Comparison of ENCODE assay signal across 25 mouse cellular contexts in the genomic region with DNA sequence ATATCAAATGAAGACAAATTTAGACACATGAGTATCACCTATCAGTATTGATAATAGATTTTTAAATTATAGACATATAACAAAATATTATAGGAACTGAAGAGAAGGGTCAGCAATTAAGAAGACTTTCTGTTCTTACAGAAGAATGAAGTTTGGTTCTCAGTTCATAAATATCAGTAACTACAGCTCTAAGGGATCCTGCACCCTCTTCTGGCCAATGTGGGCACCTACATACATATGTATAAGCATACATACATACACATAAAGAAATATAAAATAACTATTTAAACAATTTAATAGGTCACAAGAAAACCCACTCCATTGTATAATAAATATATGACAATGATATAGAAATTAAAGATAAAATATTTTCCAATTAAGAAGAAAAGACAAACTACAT. TPM values are rescaled to one million over a fixed set of nuclear protein-coding genes. Genes with fewer than 3 reads are reported as not detected.
DNase-seq lines count a peak whose midpoint lies in the region; ATAC-seq and TF ChIP-seq lines count a peak whose summit lies in the region.
"Had no signal": no experiment of that assay in that cellular context is flagged by ENCODE, and none has a peak within 500 bp of the region (broad histone marks: within the 10 kb centered on the region; RNA-seq: fewer than 3 reads in every experiment).

No protein-coding gene starts in this region.

- H3K4me1 ChIP-seq in heart, adult 2 months (ENCODE audit: control insufficient read depth, insufficient read depth, low read length), result no peaks in the 10 kb centered on the region
- 0 out of 2 replicates have a peak, but pooled peaks cover under 1% of the 10 kb centered on the region for H3K4me1 ChIP-seq in lung, embryonic 14.5 days (ENCODE audit: insufficient read depth)
- no peaks in the 10 kb centered on the region for H3K4me1 ChIP-seq in kidney, embryonic 15.5 days
- H3K4me1 ChIP-seq: embryonic facial prominence, embryonic 12.5 days; forebrain, embryonic 15.5 days; heart, embryonic 12.5 days; hindbrain, embryonic 15.5 days; limb, embryonic 13.5 days; megakaryocyte, embryonic 14.5 days had no signal

- H3K79me2 ChIP-seq in heart, adult 2 months (replicated peaks; ENCODE audit: control insufficient read depth, insufficient read depth, low read length), result no peaks in the 10 kb centered on the region

- H3K9ac ChIP-seq in heart, adult 2 months (ENCODE audit: low read depth, low read length), result no peak overlapping the region
- no peak overlapping the region for H3K9ac ChIP-seq in lung, embryonic 14.5 days
- H3K9ac ChIP-seq in kidney, embryonic 15.5 days, result no peak overlapping the region
- H3K9ac ChIP-seq: embryonic facial prominence, embryonic 12.5 days; forebrain, embryonic 15.5 days; heart, embryonic 12.5 days; hindbrain, embryonic 15.5 days; limb, embryonic 13.5 days; liver, embryonic 14.5 days had no signal

- no peak overlapping the region for H3K4me2 ChIP-seq in lung, embryonic 14.5 days
- H3K4me2 ChIP-seq in kidney, embryonic 15.5 days, result no peak overlapping the region
- H3K4me2 ChIP-seq: embryonic facial prominence, embryonic 12.5 days; forebrain, embryonic 15.5 days; heart, embryonic 12.5 days; hindbrain, embryonic 15.5 days; limb, embryonic 13.5 days had no signal

- TF ChIP-seq POLR2A in heart, adult 2 months (IDR thresholded peaks at IDR 0.05; ENCODE audit: insufficient read depth, low read depth, low read length), result no peak

- TF ChIP-seq EP300 in heart, adult 2 months (IDR thresholded peaks at IDR 0.05; ENCODE audit: insufficient read depth, low read depth, low read length), result no peak

- DNase-seq in heart, adult 2 months, result no peak
- no peak for DNase-seq in heart, adult 11 months
- DNase-seq in lung, embryonic 14.5 days, result peak; percentile 31
- no peak for DNase-seq in lung, adult 18-20 months
- peak; percentile 13 for DNase-seq in A20 (ENCODE audit: low read depth, low spot score)
- peak; percentile 2 for DNase-seq in brain, adult 2 months (ENCODE audit: low read depth, low spot score)
- DNase-seq in urinary bladder, postnatal 25 days (ENCODE audit: low spot score), result no peak
- DNase-seq: adrenal gland, adult 2 months; cerebellum, adult 9-11 months; kidney, adult 18-20 months; kidney, postnatal 36 days; layer of hippocampus, adult 9-11 months; lung, postnatal 14 days; right cerebral cortex, adult 18-20 months; thymus, postnatal 25 days had no signal

- no peaks in the 10 kb centered on the region for H3K36me3 ChIP-seq in heart, adult 2 months (ENCODE audit: control insufficient read depth, insufficient read depth, low read length)
- H3K36me3 ChIP-seq in lung, embryonic 14.5 days (ENCODE audit: insufficient read depth), result no peaks in the 10 kb centered on the region
- H3K36me3 ChIP-seq in kidney, embryonic 15.5 days, result no peaks in the 10 kb centered on the region
- H3K36me3 ChIP-seq: embryonic facial prominence, embryonic 12.5 days; forebrain, embryonic 15.5 days; heart, embryonic 12.5 days; hindbrain, embryonic 15.5 days; limb, embryonic 13.5 days had no signal

- intact Hi-C loops in heart, adult 2 months (cut with DNase I), result no loop called here

- H3K27ac ChIP-seq in heart, adult 2 months, result no peak overlapping the region
- no peak overlapping the region for H3K27ac ChIP-seq in lung, embryonic 14.5 days (ENCODE audit: low read depth)
- no peak overlapping the region for H3K27ac ChIP-seq in kidney, embryonic 15.5 days
- H3K27ac ChIP-seq: embryonic facial prominence, embryonic 12.5 days; forebrain, embryonic 15.5 days; hindbrain, embryonic 15.5 days; limb, embryonic 13.5 days; liver, embryonic 14.5 days had no signal

- H3K4me3 ChIP-seq in heart, adult 2 months, result no peak overlapping the region
- no peak overlapping the region for H3K4me3 ChIP-seq in lung, embryonic 14.5 days (ENCODE audit: low read depth, low read length)
- no peak overlapping the region for H3K4me3 ChIP-seq in kidney, embryonic 15.5 days (replicated peaks)
- H3K4me3 ChIP-seq: embryonic facial prominence, embryonic 12.5 days; erythroblast, embryonic 14.5 days; forebrain, embryonic 15.5 days; heart, embryonic 12.5 days; hindbrain, embryonic 15.5 days; limb, embryonic 13.5 days; megakaryocyte, embryonic 14.5 days had no signal

- TF ChIP-seq CTCF in heart, adult 2 months (IDR thresholded peaks at IDR 0.05), result peak; percentile 12; the same call in 1 of the 2 replicates
- TF ChIP-seq CTCF in lung, embryonic 14.5 days (IDR thresholded peaks at IDR 0.05; ENCODE audit: low read depth), result peak; percentile 24; the same call in 1 of the 2 replicates

- ATAC-seq in lung, embryonic 14.5 days (ENCODE audit: insufficient read depth), result no peak
- ATAC-seq in kidney, embryonic 15.5 days (replicated peaks; ENCODE audit: low FRiP score), result no peak
- ATAC-seq: forebrain, embryonic 15.5 days had no signal

- no peaks in the 10 kb centered on the region for H3K27me3 ChIP-seq in heart, adult 2 months (ENCODE audit: control insufficient read depth, insufficient read depth, low read length)
- no peaks in the 10 kb centered on the region for H3K27me3 ChIP-seq in lung, embryonic 14.5 days (ENCODE audit: insufficient read depth, low read length)
- H3K27me3 ChIP-seq in kidney, embryonic 15.5 days, result no peaks in the 10 kb centered on the region
- H3K27me3 ChIP-seq: embryonic facial prominence, embryonic 12.5 days; forebrain, embryonic 15.5 days; heart, embryonic 12.5 days; hindbrain, embryonic 15.5 days; megakaryocyte, embryonic 14.5 days had no signal

- no peaks in the 10 kb centered on the region for H3K9me3 ChIP-seq in lung, embryonic 14.5 days (ENCODE audit: low read depth, low read length)
- no peaks in the 10 kb centered on the region for H3K9me3 ChIP-seq in kidney, embryonic 15.5 days (replicated peaks)
- H3K9me3 ChIP-seq: embryonic facial prominence, embryonic 12.5 days; forebrain, embryonic 15.5 days; heart, embryonic 12.5 days; hindbrain, embryonic 15.5 days; limb, embryonic 13.5 days; megakaryocyte, embryonic 14.5 days had no signal

RNA-seq across cellular contexts. Expression of a gene that starts 6.9 kb away (rescaled TPM):
- under 1 TPM; 0.13 to 0.18 TPM for total RNA-seq in heart, adult 2 months (2021)
- polyA plus RNA-seq in heart, adult 2 months (2012; rRNA removed), result 0.06 TPM in 1 of 2 replicates, not detected in the other
- 0.21 and 0.28 TPM in 2 replicates for polyA plus RNA-seq in lung, embryonic 14.5 days (2014; fragmentation: Nextera tagmentation; extraction: Ambion mirVana)
- 0.06 and 0.10 TPM in 2 replicates for polyA plus RNA-seq in kidney, embryonic 15.5 days (2015; fragmentation: Nextera tagmentation; extraction: Ambion mirVana)
- polyA plus RNA-seq: adrenal gland, adult 2 months; embryonic facial prominence, embryonic 12.5 days; erythroblast, embryonic 14.5 days; forebrain, embryonic 15.5 days; hindbrain, embryonic 15.5 days; limb, embryonic 13.5 days had no signal

RNA-seq across cellular contexts. Expression of a gene that starts 42.9 kb away (rescaled TPM):
- total RNA-seq in heart, adult 2 months (2021), result 1 to 10 TPM; 1.1 to 1.3 TPM
- polyA plus RNA-seq in heart, adult 2 months (2012; rRNA removed), result 1.4 and 3.2 TPM in 2 replicates
- polyA plus RNA-seq in lung, embryonic 14.5 days (2014; fragmentation: Nextera tagmentation; extraction: Ambion mirVana), result 0.37 and 0.83 TPM in 2 replicates
- 0.54 and 1.1 TPM in 2 replicates for polyA plus RNA-seq in kidney, embryonic 15.5 days (2015; fragmentation: Nextera tagmentation; extraction: Ambion mirVana)
- total RNA-seq: left cerebral cortex, adult 8-10 months had no signal
- polyA plus RNA-seq: erythroblast, embryonic 14.5 days; forebrain, embryonic 15.5 days; hindbrain, embryonic 15.5 days had no signal

RNA-seq across cellular contexts. Expression of a gene that starts 48.4 kb away (rescaled TPM):
- under 1 TPM; 0.18 to 0.29 TPM for total RNA-seq in heart, adult 2 months (2021)
- 0.43 and 0.67 TPM in 2 replicates for polyA plus RNA-seq in heart, adult 2 months (2012; rRNA removed)
- 0.18 TPM in 1 of 2 replicates, not detected in the other for polyA plus RNA-seq in lung, embryonic 14.5 days (2014; fragmentation: Nextera tagmentation; extraction: Ambion mirVana)
- 0.05 TPM in 1 of 2 replicates, not detected in the other for polyA plus RNA-seq in kidney, embryonic 15.5 days (2015; fragmentation: Nextera tagmentation; extraction: Ambion mirVana)
- polyA plus RNA-seq: erythroblast, embryonic 14.5 days had no signal

RNA-seq across cellular contexts. Expression of a gene that starts 56.6 kb away (rescaled TPM):
- 1 to 10 TPM; 1.1 to 2.0 TPM for total RNA-seq in heart, adult 2 months (2021)
- polyA plus RNA-seq in heart, adult 2 months (2012; rRNA removed), result 2.3 and 4.2 TPM in 2 replicates
- 0.41 and 1.1 TPM in 2 replicates for polyA plus RNA-seq in lung, embryonic 14.5 days (2014; fragmentation: Nextera tagmentation; extraction: Ambion mirVana)
- 0.33 and 0.66 TPM in 2 replicates for polyA plus RNA-seq in kidney, embryonic 15.5 days (2015; fragmentation: Nextera tagmentation; extraction: Ambion mirVana)
- total RNA-seq: left cerebral cortex, adult 8-10 months had no signal
- polyA plus RNA-seq: erythroblast, embryonic 14.5 days; forebrain, embryonic 15.5 days; hindbrain, embryonic 15.5 days; limb, embryonic 13.5 days had no signal

Comparison
In these comparisons a context has a peak if more than half of its experiments do, and no peak if none do; other contexts are left out.
1. DNase-seq: peak in lung, embryonic 14.5 days (single experiment), A20 (single experiment) and brain, adult 2 months (single experiment); none in heart, adult 2 months (0 of 2), heart, adult 11 months (single experiment), lung, adult 18-20 months (0 of 2) and urinary bladder, postnatal 25 days (single experiment).